In genomic region chr2:179779266-179779665, GRCm38 (mm10) we compare ENCODE assay signal across 22 mouse cellular contexts.
A peak's percentile ranks its signal among the peaks of the same experiment; 100 is the strongest.
DNase-seq lines count a peak whose midpoint lies in the region; ATAC-seq and TF ChIP-seq lines count a peak whose summit lies in the region.
"Had no signal": no experiment of that assay in that cellular context is flagged by ENCODE, and none has a peak within 500 bp of the region (broad histone marks: within the 10 kb centered on the region; RNA-seq: fewer than 3 reads in every experiment).

No protein-coding gene starts in this region.

- H3K27ac ChIP-seq in gastrocnemius, adult 2 months: peak overlapping the region; percentile 80
- H3K27ac ChIP-seq in olfactory bulb, adult 2 months (ENCODE audit: insufficient read depth, low read depth, low read length): peak overlapping the region; percentile 65
- H3K27ac ChIP-seq in forebrain, embryonic 11.5 days (ENCODE audit: low read depth, low read length): no peak overlapping the region
- H3K27ac ChIP-seq: embryonic facial prominence, embryonic 13.5 days; embryonic facial prominence, embryonic 15.5 days; forebrain, embryonic 10.5 days; forebrain, embryonic 13.5 days; forebrain, embryonic 15.5 days had no signal

- no peak for TF ChIP-seq CTCF in gastrocnemius, adult 2 months (IDR thresholded peaks at IDR 0.05)
- no peak for TF ChIP-seq CTCF in olfactory bulb, adult 2 months (IDR thresholded peaks at IDR 0.05; ENCODE audit: insufficient read depth, low read depth, low read length)

- H3K4me3 ChIP-seq in gastrocnemius, adult 2 months: peak overlapping the region; percentile 41
- no peak overlapping the region for H3K4me3 ChIP-seq in olfactory bulb, adult 2 months (ENCODE audit: insufficient read depth, low read depth, low read length)
- no peak overlapping the region for H3K4me3 ChIP-seq in forebrain, embryonic 11.5 days (ENCODE audit: low read depth, low read length)
- H3K4me3 ChIP-seq: embryonic facial prominence, embryonic 13.5 days; embryonic facial prominence, embryonic 15.5 days; erythroblast, embryonic 14.5 days; forebrain, embryonic 10.5 days; forebrain, embryonic 13.5 days; forebrain, embryonic 15.5 days had no signal

- intact Hi-C loops in gastrocnemius, adult 2 months (cut with DNase I): no loop called here
- intact Hi-C loops in gastrocnemius, postnatal 36 days (cut with DNase I): no loop called here

- no peaks in the 10 kb centered on the region for H3K27me3 ChIP-seq in forebrain, embryonic 11.5 days (ENCODE audit: control insufficient read depth, insufficient read depth, low read length)
- H3K27me3 ChIP-seq: forebrain, embryonic 15.5 days had no signal

- no peaks in the 10 kb centered on the region for H3K9me3 ChIP-seq in forebrain, embryonic 11.5 days (ENCODE audit: control insufficient read depth, low read length)
- H3K9me3 ChIP-seq: embryonic facial prominence, embryonic 13.5 days; embryonic facial prominence, embryonic 15.5 days; forebrain, embryonic 10.5 days; forebrain, embryonic 13.5 days; forebrain, embryonic 15.5 days had no signal

- H3K36me3 ChIP-seq in forebrain, embryonic 11.5 days (ENCODE audit: control insufficient read depth, insufficient read depth, low read length): no peaks in the 10 kb centered on the region
- H3K36me3 ChIP-seq: embryonic facial prominence, embryonic 13.5 days; embryonic facial prominence, embryonic 15.5 days; forebrain, embryonic 15.5 days had no signal

- TF ChIP-seq POLR2A in olfactory bulb, adult 2 months (IDR thresholded peaks at IDR 0.05; ENCODE audit: insufficient read depth, low read depth, low read length): no peak

- peak; percentile 26 for DNase-seq in gastrocnemius, adult 2 months
- DNase-seq in gastrocnemius, postnatal 36 days: no peak
- peak; percentile 44 for DNase-seq in layer of hippocampus, adult 9-11 months
- no peak for DNase-seq in layer of hippocampus, adult 9-10 months (ENCODE audit: low spot score)
- no peak for DNase-seq in forebrain, embryonic 11.5 days (ENCODE audit: low spot score)
- DNase-seq in cerebellum, adult 9-11 months: no peak
- DNase-seq: adrenal gland, adult 2 months; adrenal gland, postnatal 10 days; adrenal gland, postnatal 25 days; cerebellum, adult 11-12 months; cerebellum, adult 2 months; cerebellum, adult 9-10 months; cerebellum, postnatal 14 days; embryo, embryonic 11 days; forebrain, postnatal 0 days had no signal

- 33% methylated on average over 9 of the region's 9 CpGs for WGBS in olfactory bulb, adult 2 months
- WGBS in forebrain, embryonic 11.5 days: 88% methylated on average over 9 of the region's 9 CpGs

- ATAC-seq in forebrain, embryonic 11.5 days (replicated peaks; ENCODE audit: low FRiP score): no peak
- ATAC-seq: forebrain, embryonic 13.5 days; forebrain, embryonic 15.5 days; forebrain, postnatal 0 days had no signal

- H3K4me1 ChIP-seq in olfactory bulb, adult 2 months (ENCODE audit: control insufficient read depth, insufficient read depth, low read length): peaks cover 35% of the 10 kb centered on the region
- peaks cover 2% of the 10 kb centered on the region; the same call in 1 of the 2 replicates for H3K4me1 ChIP-seq in forebrain, embryonic 11.5 days (replicated peaks; ENCODE audit: control insufficient read depth, insufficient read depth, low read length)
- H3K4me1 ChIP-seq: embryonic facial prominence, embryonic 15.5 days had no signal

- H3K9ac ChIP-seq in forebrain, embryonic 11.5 days (ENCODE audit: low read length): no peak overlapping the region
- H3K9ac ChIP-seq: embryonic facial prominence, embryonic 13.5 days; embryonic facial prominence, embryonic 15.5 days; forebrain, embryonic 13.5 days; forebrain, embryonic 15.5 days; forebrain, postnatal 0 days had no signal

- H3K4me2 ChIP-seq in forebrain, embryonic 11.5 days (ENCODE audit: low read depth, low read length, severe bottlenecking): no peak overlapping the region
- H3K4me2 ChIP-seq: embryonic facial prominence, embryonic 13.5 days; embryonic facial prominence, embryonic 15.5 days; forebrain, embryonic 13.5 days; forebrain, embryonic 15.5 days had no signal

Comparison
In these comparisons a context has a peak if more than half of its experiments do, and no peak if none do; other contexts are left out.
1. DNase-seq: peak in gastrocnemius, adult 2 months (single experiment) and layer of hippocampus, adult 9-11 months (single experiment); none in gastrocnemius, postnatal 36 days (0 of 2), layer of hippocampus, adult 9-10 months (single experiment), forebrain, embryonic 11.5 days (single experiment) and cerebellum, adult 9-11 months (single experiment).